Mouse (Mus musculus) adrenal gland, postnatal 36 days (tissue): ENCODE data around the gene Mcrip2. TPM values are rescaled to one million over a fixed set of nuclear protein-coding genes. Genes with fewer than 3 reads are reported as not detected.

Experiments
- DNase-seq, 2 experiments: peaks; one replicate each; pipeline ENCODE4 v3.0.0; 2021; ENCODE audit warnings: mixed read lengths in 1 of 2
- total RNA-seq, 2 experiments: library from RNA; stranded (reverse); gene quantifications; 2 replicates each; pipeline ENCODE4 v1.2.3; 2021

The Mcrip2 gene
- total RNA-seq, 2 experiments from 2014 or later: 340 to 398 TPM

DNA sequence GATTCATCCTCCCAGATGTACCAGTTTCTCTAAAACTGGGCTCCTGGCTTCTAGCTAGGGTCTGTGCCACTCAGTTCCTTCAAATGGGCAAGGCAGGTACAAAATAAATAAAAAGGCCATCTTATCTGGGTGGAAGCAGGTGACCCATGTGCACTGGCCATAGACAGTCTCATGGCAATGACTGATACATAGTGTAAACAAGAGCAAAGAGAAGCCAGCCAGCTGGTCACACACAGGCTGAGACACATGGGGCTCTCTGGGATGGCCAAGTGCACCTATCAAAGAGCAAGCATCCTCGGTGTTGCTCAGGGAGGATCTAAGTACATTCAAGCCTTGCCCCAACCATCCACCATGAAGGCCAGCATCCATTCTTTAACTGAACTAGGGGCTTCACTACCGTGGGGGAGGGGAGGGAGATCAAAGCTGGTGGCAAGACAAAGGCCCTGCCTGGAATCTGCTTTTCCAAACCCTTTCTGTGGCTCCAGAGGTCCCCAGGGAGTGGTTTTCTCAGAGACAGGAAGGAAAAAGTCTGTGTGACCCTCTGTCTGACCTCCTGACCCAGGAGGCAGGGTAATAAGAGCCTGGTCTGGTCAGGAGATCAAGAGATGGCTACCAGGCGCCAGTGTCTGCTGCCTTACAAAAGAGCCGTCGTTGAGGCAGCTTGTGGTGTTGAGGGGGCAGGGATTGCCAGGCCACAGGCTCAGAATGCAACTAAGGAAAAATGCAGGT lies 12.5 kb upstream of the Mcrip2 start:
- DNase-seq: peak in 1 of 2 experiments; percentile 53

DNA sequence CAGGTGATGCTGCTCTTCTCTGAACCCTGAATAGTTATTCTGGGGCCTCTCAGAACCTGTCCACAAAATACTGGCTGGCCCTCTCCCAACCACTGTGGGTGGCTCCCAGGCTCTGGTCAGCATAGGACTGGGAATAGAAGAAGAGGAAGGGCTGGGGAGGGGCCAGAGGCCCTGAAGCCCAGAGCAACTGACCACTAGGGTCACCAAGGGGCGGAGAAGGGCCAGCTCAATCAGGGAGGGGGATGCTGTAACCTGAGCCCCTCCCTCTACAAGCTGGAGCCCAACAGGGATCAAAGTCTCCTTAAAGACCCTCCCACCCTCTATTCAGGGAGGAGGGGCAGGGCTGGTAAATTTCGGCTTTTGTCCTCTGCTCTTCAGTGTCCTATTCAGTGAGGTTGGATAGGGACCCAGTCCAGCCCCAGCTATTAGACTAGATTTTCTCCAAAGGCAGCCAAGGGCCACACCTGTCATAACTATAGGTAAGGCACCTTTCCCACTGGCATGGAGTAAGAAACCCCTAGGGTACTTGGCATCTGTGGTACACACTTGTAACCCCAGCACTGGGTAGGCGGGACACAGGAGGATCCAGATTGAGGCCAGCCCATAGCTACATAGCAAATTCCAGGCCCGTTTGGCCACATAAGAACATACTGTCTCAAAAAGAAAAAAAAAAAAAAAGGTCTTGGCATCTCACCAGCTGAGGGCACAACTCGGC lies 11.8 kb upstream of the Mcrip2 start, which contains the start of gene Wfikkn1:
Wfikkn1 (minus strand) TSS at position 663 of the 715 bp plus-strand sequence.
- peak in 1 of 2 experiments; percentile 4 for DNase-seq

DNA sequence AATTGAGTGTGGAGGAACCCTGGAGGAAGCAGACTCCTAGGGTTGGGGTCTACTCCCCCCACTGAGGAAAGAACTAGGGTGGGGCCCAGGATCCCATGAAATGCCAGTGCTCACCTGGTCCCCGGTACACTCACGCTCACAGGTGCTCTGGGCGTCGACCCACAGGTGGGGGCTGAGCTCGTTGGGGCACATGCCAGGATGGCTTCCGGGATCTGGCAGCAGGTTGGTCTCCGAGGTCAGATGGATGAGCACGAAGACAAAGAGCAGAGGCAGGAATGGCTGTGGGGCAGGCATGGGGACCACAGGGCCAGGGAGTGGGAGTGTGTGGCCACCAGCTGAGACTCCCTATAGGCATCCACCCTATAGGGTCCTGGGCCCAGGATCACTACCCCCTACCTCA lies 11.2 kb upstream of the Mcrip2 start:
- DNase-seq: peak in 1 of 2 experiments; percentile 15

DNA sequence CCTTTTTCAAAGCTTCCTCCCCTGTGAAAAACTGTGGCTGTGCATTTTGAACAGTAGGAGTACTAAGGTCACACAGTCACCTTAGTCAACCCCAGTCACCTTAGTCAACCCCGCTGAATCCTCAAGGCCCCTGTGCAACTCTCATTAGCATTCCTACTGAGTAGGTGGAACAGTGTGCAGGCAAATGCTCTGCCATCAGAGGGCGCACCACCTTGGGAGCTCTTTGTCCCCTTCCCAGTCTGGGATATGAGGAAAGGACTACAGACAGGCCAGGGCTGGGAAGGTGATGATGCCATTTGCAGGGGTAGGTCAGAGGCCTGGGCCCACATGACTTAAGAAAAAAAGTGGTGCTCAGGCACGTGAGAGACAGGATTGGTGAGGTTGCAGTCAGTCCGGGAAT lies 10.7 kb upstream of the Mcrip2 start:
- DNase-seq: peak; percentile 69 to 72

DNA sequence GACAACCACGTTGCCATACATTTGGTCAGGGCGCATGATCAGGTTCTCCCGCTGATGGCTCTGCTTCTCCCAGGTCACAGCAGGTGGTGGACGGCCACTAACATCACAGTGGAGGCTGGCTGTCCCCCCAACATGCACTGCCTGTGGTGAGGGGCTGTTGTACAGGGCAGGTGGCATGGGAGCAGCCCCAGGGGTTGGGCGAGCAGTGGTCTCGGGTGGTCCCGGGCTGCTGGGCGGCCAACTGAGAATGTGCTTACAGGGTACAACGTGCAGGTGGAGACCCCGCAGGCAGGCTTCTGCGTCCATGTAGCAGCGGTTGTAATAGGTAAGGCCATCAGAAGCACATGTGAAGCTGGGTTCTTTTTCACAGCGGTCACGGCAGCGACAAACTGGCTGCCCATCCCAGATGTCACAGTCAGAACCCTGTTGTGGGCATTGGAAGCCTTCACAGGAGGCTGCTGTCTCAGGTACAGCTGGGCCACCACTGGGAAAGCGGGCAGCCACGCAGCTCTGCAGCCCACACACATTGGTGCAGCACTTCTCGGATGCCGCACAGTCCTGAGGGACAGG lies 10.1 kb upstream of the Mcrip2 start:
- no peak for DNase-seq

DNA sequence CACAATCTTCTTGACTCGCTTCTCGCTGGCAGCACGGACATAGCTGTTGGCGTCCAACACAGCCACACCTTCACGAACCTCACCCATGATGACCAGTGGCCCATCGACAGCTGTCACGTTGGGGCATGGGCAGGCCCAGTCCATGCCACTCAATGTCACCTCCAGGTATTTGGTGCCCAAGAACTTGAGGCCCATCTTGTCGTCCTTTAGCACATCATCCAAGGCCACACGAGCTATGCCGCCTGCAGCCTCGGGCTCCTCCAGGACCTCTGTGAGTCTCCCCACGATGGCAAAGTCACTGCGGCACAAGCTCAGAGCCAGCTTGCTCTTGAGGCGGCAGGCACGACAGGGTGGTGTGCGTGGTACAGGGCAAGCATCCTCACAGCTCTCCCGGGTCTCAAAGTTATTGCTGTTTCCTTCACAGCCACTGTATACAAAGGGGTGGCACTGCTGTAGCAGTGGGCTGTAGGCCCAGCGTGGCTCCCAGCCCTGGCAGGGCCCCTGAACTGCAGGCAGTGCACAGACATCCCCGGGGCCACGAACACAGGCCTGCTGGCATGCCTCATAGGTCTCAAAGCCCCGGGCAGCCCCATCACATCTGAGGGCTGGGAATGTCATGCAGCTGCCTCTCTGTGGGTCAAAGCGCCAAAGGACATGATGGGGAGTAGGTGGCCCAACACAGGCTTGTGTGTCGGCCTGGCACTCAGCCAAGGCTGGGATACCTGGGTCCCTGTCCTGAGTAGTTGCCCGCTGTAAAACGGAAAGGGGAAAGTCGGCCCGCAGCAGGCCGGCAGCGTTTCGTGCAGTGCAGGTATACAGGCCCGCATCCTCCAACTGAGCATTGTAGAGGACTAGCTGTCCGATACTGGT lies 9.4 kb upstream of the Mcrip2 start:
- DNase-seq: no peak

DNA sequence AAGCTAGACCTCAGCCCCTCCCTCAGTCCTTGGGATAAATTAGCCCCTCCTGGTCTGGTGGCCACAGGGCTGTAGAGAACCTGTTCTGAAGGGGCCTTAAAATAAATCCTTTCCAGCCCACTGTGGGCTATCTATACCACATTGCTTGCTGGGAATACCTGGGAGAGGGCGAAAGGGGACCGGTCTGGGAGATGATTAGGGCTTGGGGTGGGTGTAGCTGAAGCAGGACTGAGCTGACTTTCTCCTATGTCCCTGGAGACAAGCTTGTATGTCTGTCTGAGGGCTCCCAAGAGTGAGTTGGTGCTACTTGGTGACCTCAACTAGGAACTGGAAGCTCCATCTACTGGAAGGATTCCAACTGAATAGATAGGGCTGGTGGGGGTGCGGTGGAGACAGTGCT lies 8.5 kb upstream of the Mcrip2 start:
- DNase-seq: no peak

DNA sequence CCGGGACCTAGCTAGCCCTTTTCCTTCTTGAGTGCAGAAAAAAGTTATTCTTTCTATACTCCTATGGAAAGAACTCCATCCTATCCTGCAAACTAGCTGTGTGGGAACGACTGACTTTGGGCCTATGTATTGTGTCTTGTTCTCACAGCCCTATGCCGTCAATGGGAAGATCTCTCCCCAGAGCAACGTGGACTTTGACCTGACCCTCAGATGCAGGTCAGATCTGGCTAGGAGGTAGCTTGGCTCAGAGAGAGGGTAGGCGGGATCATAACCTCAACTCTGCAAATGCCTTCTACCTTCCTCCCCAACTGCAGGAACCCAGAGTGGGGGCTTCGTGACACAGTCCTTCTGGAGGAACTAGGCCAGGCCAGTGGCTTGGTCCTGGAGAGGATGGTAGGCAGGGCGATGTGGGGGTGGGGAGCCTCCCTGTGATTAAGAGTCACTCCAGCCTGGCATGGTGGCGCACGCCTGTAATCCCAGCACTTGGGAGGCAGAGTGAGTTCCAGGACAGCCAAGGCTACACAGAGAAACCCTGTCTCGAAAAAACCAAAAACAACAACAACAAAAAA lies 7.9 kb upstream of the Mcrip2 start:
- peak in 1 of 2 experiments; percentile 53 for DNase-seq

DNA sequence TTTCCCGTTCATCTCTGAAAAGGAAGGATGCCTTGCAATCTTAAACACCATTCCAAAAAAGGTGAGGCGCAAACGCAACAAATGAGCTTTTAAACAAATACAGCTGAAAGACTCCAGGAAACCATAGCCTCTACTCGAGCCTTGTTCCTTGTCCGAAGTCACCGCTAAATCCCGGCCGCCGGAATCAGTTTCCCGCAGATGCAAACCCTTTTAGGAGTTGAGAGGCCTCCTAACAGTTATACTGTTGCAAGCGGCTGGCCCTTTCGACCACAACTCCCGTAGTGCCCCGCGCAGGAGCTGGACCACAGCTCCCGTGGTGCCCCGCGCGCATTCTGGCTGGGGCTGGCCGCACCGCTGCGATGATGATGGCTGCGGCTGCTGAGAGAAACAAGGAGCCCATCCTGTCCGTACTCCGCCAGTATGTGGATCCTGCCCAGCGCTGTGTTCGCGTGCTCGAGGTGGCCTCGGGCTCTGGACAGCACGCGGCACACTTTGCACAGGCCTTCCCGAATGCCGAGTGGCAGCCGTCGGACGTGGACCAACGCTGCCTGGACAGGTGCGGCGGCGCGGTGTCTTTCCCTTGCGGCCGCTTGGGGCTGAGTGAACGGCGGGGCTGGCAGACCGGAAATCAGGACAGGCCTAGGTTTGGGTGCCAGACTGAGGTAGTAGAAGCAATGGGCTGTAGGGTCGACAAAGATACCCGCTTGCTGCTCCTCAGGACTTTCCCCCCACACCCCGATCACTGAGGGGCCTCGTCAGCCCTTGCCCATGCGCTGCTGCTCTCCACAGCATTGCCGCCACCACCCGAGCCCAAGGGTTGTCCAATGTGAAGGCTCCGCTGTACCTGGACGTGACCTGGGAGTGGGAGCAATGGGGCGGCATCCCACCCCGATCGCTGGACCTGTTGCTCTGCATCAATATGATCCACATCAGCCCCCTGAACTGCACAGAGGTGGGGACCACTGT lies 6.9 kb upstream of the Mcrip2 start:
- peak; percentile 93 to 95 for DNase-seq

DNA sequence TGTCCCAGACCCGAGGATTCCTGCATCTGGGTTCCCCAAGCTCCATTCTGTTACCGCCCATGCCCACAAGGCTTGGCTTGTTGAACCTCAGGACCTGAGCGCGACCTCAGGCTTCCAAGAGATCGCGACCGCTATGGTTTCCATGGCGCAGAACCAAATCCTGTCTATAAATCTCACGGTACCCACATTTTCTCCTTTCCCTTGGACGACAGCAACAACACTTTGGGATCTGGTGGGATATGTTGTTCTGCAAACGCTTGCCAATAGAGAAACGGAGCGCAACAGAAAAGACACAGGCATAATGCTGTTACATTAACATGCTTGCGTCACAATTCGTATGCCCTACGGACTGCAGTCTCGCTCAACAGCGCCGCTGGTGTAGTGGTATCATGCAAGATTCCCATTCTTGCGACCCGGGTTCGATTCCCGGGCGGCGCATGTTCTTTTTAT lies 6.2 kb upstream of the Mcrip2 start, which contains the start of gene Mettl26:
Mettl26 (plus strand) TSS at position 354 of the 450 bp plus-strand sequence.
- peak; percentile 90 to 91 for DNase-seq

DNA sequence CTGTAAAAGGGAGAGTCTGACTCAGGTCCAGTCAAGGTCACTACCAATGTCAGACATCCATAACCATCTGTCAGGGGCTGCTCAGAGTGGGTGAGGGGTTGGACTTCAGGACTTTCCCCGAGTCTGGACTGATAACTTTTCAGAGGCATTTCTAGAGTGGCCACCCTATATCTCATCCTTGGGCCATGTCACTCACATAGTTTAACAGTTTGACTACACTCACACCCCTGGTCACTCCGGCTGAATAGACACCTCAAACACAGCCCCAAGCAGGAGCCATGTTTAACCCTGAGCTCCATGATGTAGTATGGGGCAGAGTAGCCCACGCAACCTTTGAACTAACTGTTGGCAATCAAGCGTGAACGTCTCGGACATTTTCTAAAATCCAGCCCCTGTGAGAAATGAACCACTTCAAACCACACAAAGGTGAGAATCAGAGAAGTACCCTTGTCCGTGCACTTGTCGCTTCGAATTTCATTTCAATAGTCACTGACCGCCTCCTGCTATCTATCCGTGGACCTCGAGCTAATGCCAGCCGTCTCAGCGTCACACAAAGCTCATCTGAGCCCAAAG lies 5.7 kb upstream of the Mcrip2 start:
- DNase-seq: peak; percentile 65 to 67

DNA sequence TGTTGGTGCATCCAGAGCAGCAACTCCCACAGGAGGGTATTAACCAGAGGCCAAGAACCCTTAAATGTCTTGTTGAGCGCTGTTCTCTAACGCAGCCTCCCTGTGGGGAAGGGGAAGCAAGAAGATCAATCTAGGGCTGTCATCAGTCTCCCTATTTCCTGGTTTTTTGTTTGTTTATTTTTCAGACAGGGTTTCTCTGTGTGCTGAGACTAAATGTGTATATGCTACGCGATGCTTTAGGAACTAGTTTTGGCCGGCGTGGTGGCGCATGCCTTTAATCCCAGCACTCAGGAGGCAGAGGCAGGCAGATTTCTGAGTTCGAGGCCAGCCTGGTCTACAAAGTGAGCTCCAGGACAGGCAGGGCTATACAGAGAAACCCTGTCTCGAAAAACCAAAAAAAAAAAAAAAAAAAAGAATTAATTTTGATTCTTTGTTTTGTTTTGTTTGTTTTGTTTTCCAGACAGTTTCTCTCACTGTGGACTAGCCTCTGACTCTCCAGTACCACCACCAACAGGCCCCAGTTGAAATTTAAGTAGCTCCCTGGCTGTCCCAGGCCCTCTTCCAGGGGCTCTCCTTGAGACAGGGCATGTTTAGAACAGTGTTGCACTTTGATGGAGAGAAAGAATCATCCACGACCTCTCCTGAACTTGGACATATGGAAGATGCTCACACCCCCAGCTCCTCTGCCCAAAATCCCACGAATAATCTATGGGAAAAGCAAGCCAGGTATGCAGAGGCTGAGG lies 5.0 kb upstream of the Mcrip2 start:
- DNase-seq: no peak

DNA sequence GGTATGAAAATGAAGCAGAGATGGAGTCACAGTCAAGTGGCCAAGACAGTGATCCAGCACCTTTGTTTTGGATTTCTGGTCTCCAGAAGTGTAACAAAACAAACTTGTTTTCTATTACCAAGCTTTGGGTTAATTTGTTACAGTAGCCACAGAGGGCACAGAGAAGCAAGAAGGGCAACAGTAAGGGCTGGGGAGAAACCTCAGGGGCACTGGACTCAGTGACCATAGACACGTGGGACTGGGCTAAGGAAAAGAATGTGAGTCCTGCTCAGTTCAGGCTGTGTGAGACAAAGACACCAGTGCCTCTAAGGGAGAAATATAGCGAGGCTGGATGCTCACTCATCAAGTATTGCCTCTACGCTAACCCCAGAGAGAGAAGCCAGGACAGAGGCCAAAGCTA lies 4.1 kb upstream of the Mcrip2 start:
- no peak for DNase-seq

DNA sequence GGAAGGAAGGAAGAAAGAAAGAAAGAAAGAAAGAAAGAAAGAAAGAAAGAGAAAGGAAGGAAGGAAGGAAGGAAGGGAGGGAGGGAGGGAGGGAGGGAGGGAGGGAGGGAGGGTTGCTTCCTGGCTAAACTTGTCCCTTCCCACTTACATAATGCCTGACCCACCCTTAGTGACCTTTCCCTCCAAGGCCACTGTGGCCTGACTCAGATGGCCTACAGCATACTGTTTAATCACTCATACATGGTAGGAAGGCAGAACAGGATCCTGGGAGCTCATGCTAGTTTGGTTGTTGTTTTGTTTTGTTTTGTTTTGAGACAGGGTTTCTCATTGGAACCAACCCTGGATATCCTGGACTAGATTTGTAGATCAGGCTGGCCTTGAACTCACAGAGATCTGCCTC lies 3.0 kb upstream of the Mcrip2 start:
- peak; percentile 75 to 82 for DNase-seq

DNA sequence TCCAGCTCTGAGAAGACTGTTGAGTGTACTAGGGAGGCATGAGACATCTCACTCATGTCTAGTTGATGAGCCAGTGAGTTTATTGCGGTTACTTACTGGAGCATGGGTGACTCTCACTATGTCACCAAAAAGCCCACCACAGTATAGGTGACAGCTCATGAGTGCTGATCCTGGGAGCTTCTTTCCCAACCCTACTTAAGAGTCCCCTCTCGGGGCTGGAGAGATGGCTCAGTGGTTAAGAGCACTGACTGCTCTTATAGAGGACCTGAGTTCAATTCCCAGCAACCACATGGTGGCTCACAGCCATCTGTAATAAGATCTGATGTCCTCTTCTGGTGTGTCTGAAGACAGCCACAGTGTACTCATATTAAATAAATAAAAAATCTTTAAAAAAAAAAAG lies 1.4 kb upstream of the Mcrip2 start:
- no peak for DNase-seq

DNA sequence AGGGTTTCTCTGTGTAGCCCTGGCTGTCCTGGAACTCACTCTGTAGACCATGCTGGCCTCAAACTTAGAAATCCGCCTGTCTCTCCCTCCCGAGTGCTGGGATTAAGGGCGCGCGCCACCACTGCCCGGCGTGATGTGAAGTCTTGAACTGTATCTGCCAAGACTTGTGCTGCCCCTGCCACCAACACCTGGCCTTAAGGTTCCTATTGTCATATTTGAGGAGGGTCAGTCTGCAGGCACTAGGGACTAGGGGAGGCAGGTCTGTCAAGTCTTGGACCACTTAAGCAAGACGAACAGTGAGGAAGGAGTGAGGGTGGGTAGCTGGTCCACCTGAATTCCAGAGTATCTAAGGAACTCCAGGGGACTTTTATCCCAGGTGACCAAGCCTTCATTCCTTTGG lies 934 bp upstream of the Mcrip2 start:
- no peak for DNase-seq

DNA sequence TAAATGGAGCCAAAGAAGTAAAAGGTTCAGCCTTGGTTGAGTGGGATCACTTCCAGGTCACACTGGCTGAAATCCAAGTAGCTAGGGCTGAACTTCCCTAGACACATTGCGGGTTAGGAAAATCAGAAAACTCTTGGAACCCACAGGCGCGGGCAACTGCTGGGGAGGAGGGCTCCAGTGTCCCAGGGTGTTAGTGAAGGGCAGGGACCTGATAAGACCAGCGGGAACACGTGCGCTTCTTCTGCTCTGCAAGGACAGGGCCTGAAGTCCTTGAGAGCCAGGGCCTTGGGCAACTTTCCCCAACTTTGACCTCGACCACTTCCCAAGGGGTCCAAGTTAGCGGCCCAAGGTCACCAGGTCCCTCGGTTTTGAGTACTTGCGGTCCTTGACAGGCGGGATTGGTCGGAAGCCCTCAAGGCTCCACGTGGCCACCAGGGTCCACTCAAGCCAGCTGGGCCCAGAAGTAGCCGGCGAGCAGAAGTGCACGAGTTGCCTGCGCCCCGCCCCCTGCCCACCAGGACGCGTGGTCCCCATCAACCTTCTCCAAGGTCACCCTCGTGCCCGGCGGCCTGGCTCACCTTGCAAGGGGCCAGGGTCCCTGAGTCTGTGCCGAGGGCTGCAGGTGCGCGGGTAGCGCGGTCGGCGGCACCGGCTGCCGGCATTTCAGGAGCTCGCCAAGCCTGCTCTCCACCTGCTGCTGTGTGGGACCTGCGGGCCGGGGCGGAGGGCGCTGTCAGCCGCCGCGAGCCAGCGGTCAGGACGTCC lies 546 bp downstream of the Mcrip2 start:
- DNase-seq: peak; percentile 83 to 88

DNA sequence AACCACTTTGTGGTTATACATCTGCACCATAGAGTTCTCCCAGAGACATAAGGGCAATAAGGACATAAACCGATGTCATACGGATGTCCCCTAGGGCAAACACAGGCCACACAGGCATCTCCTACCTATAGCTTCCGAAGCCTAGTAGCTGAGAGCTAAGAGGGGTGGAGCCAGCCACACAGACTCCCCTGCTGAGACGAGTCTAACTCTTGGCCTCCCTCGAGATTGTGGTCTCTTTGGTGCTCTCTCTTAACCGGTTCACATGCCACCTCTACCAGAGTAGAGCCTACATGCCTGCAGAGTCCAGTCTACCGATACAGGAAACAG lies 1.1 kb downstream of the Mcrip2 start:
- DNase-seq: no peak

DNA sequence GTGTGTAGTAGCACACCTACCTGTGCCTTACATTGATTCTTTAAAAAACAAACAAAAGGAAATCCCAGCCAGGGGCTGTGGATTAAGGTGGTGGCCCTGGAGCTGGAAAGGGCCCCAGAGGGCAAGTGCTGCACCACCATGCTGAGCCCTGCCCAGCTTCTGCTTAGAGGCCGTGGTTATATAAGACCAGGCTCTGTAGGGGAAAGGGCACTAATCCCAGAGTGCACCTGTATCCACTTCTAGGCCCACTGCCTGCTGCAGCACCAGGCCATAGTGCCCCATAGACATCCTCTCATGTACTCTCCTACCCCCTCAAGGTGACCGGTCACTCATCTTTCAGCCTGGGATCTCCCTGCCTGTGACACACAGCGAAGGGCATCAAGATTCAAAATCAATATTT lies 2.4 kb downstream of the Mcrip2 start:
- DNase-seq: peak in 1 of 2 experiments; percentile 48
